Mouse (Mus musculus) CD4-positive naive resting alpha-beta T cell, adult 57 days (primary cell): Measurements from ENCODE around the gene Nol7. TPM values are rescaled to one million over a fixed set of nuclear protein-coding genes. Genes with fewer than 3 reads are reported as not detected.

Experiments
- total RNA-seq: library from RNA; stranded (reverse); gene quantifications from one replicate; pipeline ENCODE4 v1.2.4, GENCODE M21; 2023

The Nol7 gene
- 138 TPM for total RNA-seq

GRCm38 (mm10) chr13:43398297-43399080 is at the start of gene Nol7:
Gene Nol7, plus strand, starts transcription at chr13:43398390.

GRCm38 (mm10) chr13:43364985-43365824 is 33.0 kb upstream of the Nol7 start, which contains the start of gene Sirt5:
Gene Sirt5, plus strand, starts transcription at chr13:43365496.

Other genes with a start within 250 kb of the Nol7 start
- 8.5 TPM for gene Tbc1d7, start 226.9 kb upstream of the Nol7 start, total RNA-seq
- gene Gfod1, start 94.2 kb upstream of the Nol7 start, total RNA-seq = 13.6 TPM
- gene Sirt5, start 32.9 kb upstream of the Nol7 start, total RNA-seq = 13.7 TPM
- 156 TPM for gene Ranbp9, start 82.9 kb downstream of the Nol7 start, total RNA-seq
- gene Mcur1, start 161.8 kb downstream of the Nol7 start, total RNA-seq = 22.5 TPM
- not detected for gene Rnf182, start 217.3 kb downstream of the Nol7 start, total RNA-seq